In genomic region chr9:20705981-20706380, GRCm38 (mm10) we compare ENCODE assay signal across 16 mouse cellular contexts.
"Had no signal": no experiment of that assay in that cellular context is flagged by ENCODE, and none has a peak within 500 bp of the region (broad histone marks: within the 10 kb centered on the region; RNA-seq: fewer than 3 reads in every experiment).

No protein-coding gene starts in this region.

- H3K27ac ChIP-seq: kidney, postnatal 0 days; limb, embryonic 13.5 days; liver, embryonic 15.5 days; midbrain, embryonic 15.5 days; neural tube, embryonic 13.5 days; stomach, embryonic 15.5 days had no signal

- H3K4me1 ChIP-seq: limb, embryonic 13.5 days; liver, embryonic 15.5 days; megakaryocyte, embryonic 14.5 days; stomach, embryonic 15.5 days had no signal

- H3K27me3 ChIP-seq: limb, embryonic 13.5 days; liver, embryonic 15.5 days; midbrain, embryonic 15.5 days; neural tube, embryonic 13.5 days; stomach, embryonic 15.5 days had no signal

- ATAC-seq: lung, postnatal 0 days; midbrain, embryonic 15.5 days had no signal

- H3K4me3 ChIP-seq: limb, embryonic 13.5 days; liver, embryonic 15.5 days; megakaryocyte, embryonic 14.5 days; midbrain, embryonic 15.5 days; neural tube, embryonic 13.5 days; stomach, embryonic 15.5 days had no signal

- DNase-seq: kidney, adult 11 months; kidney, adult 9 months; kidney, postnatal 4 days; layer of hippocampus, postnatal 36 days; left cerebral cortex, postnatal 4 days; lung, adult 2 months; lung, postnatal 36 days; retina, postnatal 1 day had no signal

- H3K36me3 ChIP-seq: limb, embryonic 13.5 days; liver, embryonic 15.5 days; midbrain, embryonic 15.5 days; stomach, embryonic 15.5 days had no signal
